Comparison of ENCODE assay signal across 10 mouse cellular contexts in the genomic region with DNA sequence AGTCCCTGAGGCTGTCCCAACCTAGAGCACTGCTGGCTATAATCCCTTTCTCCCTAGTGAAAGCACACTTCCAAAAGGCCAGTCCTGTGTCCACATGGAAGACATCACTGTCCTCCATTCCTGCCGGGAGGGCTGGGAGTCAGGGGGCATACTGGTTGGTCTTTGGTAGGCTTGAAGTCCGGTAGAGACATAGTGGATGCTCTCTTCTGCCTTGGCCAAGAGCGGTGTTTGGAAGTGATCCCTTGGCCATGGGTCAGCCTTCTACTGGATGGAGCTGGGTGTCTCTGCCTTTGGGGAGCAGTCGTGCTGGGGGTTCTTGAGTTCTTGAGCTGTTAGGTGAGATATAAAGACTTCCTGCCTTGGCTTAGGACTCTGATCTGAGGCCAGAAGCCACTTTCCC. TPM values are rescaled to one million over a fixed set of nuclear protein-coding genes. Genes with fewer than 3 reads are reported as not detected.
DNase-seq lines count a peak whose midpoint lies in the region; ATAC-seq and TF ChIP-seq lines count a peak whose summit lies in the region.
"Had no signal": no experiment of that assay in that cellular context is flagged by ENCODE, and none has a peak within 500 bp of the region (broad histone marks: within the 10 kb centered on the region; RNA-seq: fewer than 3 reads in every experiment).

No protein-coding gene starts in this region.

- peaks cover 54% of the 10 kb centered on the region for H3K27me3 ChIP-seq in kidney, embryonic 15.5 days
- peaks cover 49% of the 10 kb centered on the region for H3K27me3 ChIP-seq in embryonic facial prominence, embryonic 13.5 days
- no peaks in the 10 kb centered on the region for H3K27me3 ChIP-seq in hindbrain, postnatal 0 days (ENCODE audit: insufficient read depth, low read length)
- H3K27me3 ChIP-seq in neural tube, embryonic 14.5 days (ENCODE audit: control insufficient read depth, insufficient read depth, low read length): no peaks in the 10 kb centered on the region

- H3K4me3 ChIP-seq in kidney, embryonic 15.5 days (replicated peaks): peak overlapping the region; percentile 47
- H3K4me3 ChIP-seq in embryonic facial prominence, embryonic 13.5 days: peak overlapping the region; percentile 71
- H3K4me3 ChIP-seq in hindbrain, postnatal 0 days (ENCODE audit: low read length): peak overlapping the region; percentile 62
- H3K4me3 ChIP-seq in neural tube, embryonic 14.5 days (ENCODE audit: low read depth, low read length): peak overlapping the region; percentile 75

- peak overlapping the region; percentile 78 for H3K4me2 ChIP-seq in kidney, embryonic 15.5 days
- peak overlapping the region; percentile 83 for H3K4me2 ChIP-seq in embryonic facial prominence, embryonic 13.5 days
- H3K4me2 ChIP-seq in hindbrain, postnatal 0 days (ENCODE audit: low read depth, low read length): peak overlapping the region; percentile 67
- peak overlapping the region; percentile 65 for H3K4me2 ChIP-seq in neural tube, embryonic 14.5 days (ENCODE audit: low read depth, low read length)

- H3K4me1 ChIP-seq in kidney, embryonic 15.5 days: peaks cover 23% of the 10 kb centered on the region
- H3K4me1 ChIP-seq in embryonic facial prominence, embryonic 13.5 days: peaks cover 43% of the 10 kb centered on the region
- H3K4me1 ChIP-seq in hindbrain, postnatal 0 days (ENCODE audit: insufficient read depth, low read length): peaks cover 15% of the 10 kb centered on the region; the same call in 1 of the 2 replicates
- H3K4me1 ChIP-seq in neural tube, embryonic 14.5 days (ENCODE audit: control insufficient read depth, insufficient read depth, low read length): peaks cover 25% of the 10 kb centered on the region
- H3K4me1 ChIP-seq: liver, embryonic 13.5 days had no signal

- no peak for TF ChIP-seq CTCF in hindbrain, postnatal 0 days (IDR thresholded peaks at IDR 0.05; ENCODE audit: low read depth)

- no peak for DNase-seq in kidney, adult 11 months
- DNase-seq in hindbrain, postnatal 0 days (ENCODE audit: low spot score): no peak
- no peak for DNase-seq in thymus, postnatal 25 days
- no peak for DNase-seq in right cerebral cortex, postnatal 10 days (ENCODE audit: low spot score in 2 of 2)
- no peak for DNase-seq in urinary bladder, postnatal 10 days (ENCODE audit: low spot score)
- DNase-seq: liver, embryonic 13.5 days had no signal

- H3K9ac ChIP-seq in kidney, embryonic 15.5 days: no peak overlapping the region
- peak overlapping the region; percentile 89 for H3K9ac ChIP-seq in embryonic facial prominence, embryonic 13.5 days
- H3K9ac ChIP-seq in hindbrain, postnatal 0 days (replicated peaks; ENCODE audit: low read length): peak overlapping the region; percentile 81
- peak overlapping the region; percentile 91 for H3K9ac ChIP-seq in neural tube, embryonic 14.5 days (replicated peaks; ENCODE audit: low read depth, low read length)
- H3K9ac ChIP-seq: liver, embryonic 13.5 days had no signal

- WGBS in kidney, embryonic 15.5 days: 70% methylated on average over 4 of the region's 4 CpGs
- 71% methylated on average over 4 of the region's 4 CpGs for WGBS in embryonic facial prominence, embryonic 13.5 days
- 71% methylated on average over 4 of the region's 4 CpGs for WGBS in hindbrain, postnatal 0 days
- 65% methylated on average over 4 of the region's 4 CpGs for WGBS in neural tube, embryonic 14.5 days

- no peak for ATAC-seq in kidney, embryonic 15.5 days (replicated peaks; ENCODE audit: low FRiP score)
- ATAC-seq in embryonic facial prominence, embryonic 13.5 days (ENCODE audit: insufficient number of reproducible peaks, insufficient read depth, low FRiP score, low TSS enrichment, low read depth): no peak
- ATAC-seq in hindbrain, postnatal 0 days: no peak
- no peak for ATAC-seq in neural tube, embryonic 14.5 days (ENCODE audit: low read depth)

- H3K36me3 ChIP-seq in kidney, embryonic 15.5 days: no peaks in the 10 kb centered on the region
- H3K36me3 ChIP-seq in embryonic facial prominence, embryonic 13.5 days: no peaks in the 10 kb centered on the region
- no peaks in the 10 kb centered on the region for H3K36me3 ChIP-seq in hindbrain, postnatal 0 days (ENCODE audit: insufficient read depth, low read length)
- H3K36me3 ChIP-seq in neural tube, embryonic 14.5 days (ENCODE audit: control insufficient read depth, insufficient read depth, low read length): no peaks in the 10 kb centered on the region
- H3K36me3 ChIP-seq: G1E; liver, embryonic 13.5 days had no signal

- no peaks in the 10 kb centered on the region for H3K9me3 ChIP-seq in kidney, embryonic 15.5 days (replicated peaks)
- no peaks in the 10 kb centered on the region for H3K9me3 ChIP-seq in embryonic facial prominence, embryonic 13.5 days
- no peaks in the 10 kb centered on the region for H3K9me3 ChIP-seq in hindbrain, postnatal 0 days (ENCODE audit: low read length)
- H3K9me3 ChIP-seq in neural tube, embryonic 14.5 days (ENCODE audit: control insufficient read depth, low read length): no peaks in the 10 kb centered on the region
- H3K9me3 ChIP-seq: liver, embryonic 13.5 days had no signal

- no peak overlapping the region for H3K27ac ChIP-seq in kidney, embryonic 15.5 days
- H3K27ac ChIP-seq in embryonic facial prominence, embryonic 13.5 days: 0 out of 2 replicates have a peak overlapping the region, but pooled peaks have one; percentile 71
- peak overlapping the region; percentile 78; the same call in 1 of the 2 replicates for H3K27ac ChIP-seq in hindbrain, postnatal 0 days
- H3K27ac ChIP-seq in neural tube, embryonic 14.5 days (ENCODE audit: low read depth, low read length): no peak overlapping the region; the same call in 1 of the 2 replicates
- H3K27ac ChIP-seq: liver, embryonic 13.5 days had no signal

RNA-seq across cellular contexts. Expression of a gene that starts 1.4 kb away (rescaled TPM):
- 2.8 and 4.5 TPM in 2 replicates for polyA plus RNA-seq in kidney, embryonic 15.5 days (2015; fragmentation: Nextera tagmentation; extraction: Ambion mirVana)
- 12.5 and 14.6 TPM in 2 replicates for polyA plus RNA-seq in embryonic facial prominence, embryonic 13.5 days (2015; fragmentation: Nextera tagmentation; extraction: Ambion mirVana)
- total RNA-seq in hindbrain, postnatal 0 days (2014; rRNA removed): 25.1 and 33.8 TPM in 2 replicates
- 8.9 and 9.8 TPM in 2 replicates for polyA plus RNA-seq in hindbrain, postnatal 0 days (2015; fragmentation: Nextera tagmentation; extraction: Ambion mirVana)
- polyA plus RNA-seq in neural tube, embryonic 14.5 days (2014; fragmentation: Nextera tagmentation; extraction: Ambion mirVana): 19.9 and 20.3 TPM in 2 replicates
- polyA plus RNA-seq: G1E had no signal

Comparison
In these comparisons a context has a peak if more than half of its experiments do, and no peak if none do; other contexts are left out.
1. H3K27ac ChIP-seq: peak in embryonic facial prominence, embryonic 13.5 days (single experiment) and hindbrain, postnatal 0 days (single experiment); none in kidney, embryonic 15.5 days (single experiment) and neural tube, embryonic 14.5 days (single experiment).
2. Peak in every context shown above with its lines, with median percentiles within 50 percentile points of each other: H3K4me2 ChIP-seq and H3K4me3 ChIP-seq.